Mouse (Mus musculus) heart, embryonic 11.5 days (tissue): ENCODE results near the gene Paxx. TPM values are rescaled to one million over a fixed set of nuclear protein-coding genes. Genes with fewer than 3 reads are reported as not detected.

ENCODE experiments used
- ATAC-seq: fragments of 200-750 bp; cut with Nextera tagmentation; replicated peaks from 2 replicates; pipeline ENCODE4 v1.8.0; 2017; ENCODE audit warnings: moderate library complexity; ENCODE audit not compliant: insufficient number of reproducible peaks, low FRiP score, low TSS enrichment
- H3K27ac ChIP-seq: fragments of 300-500 bp; sonication (generic); 2 replicates; pipeline ENCODE4 v1.5.1; 2014; ENCODE audit warnings: mild to moderate bottlenecking, low read depth, low read length
- H3K27me3 ChIP-seq: fragments of 300-500 bp; sonication (generic); 2 replicates; pipeline ENCODE4 v1.6.1; 2014; ENCODE audit warnings: mild to moderate bottlenecking, low read length, mixed read lengths; ENCODE audit not compliant: control insufficient read depth, insufficient read depth
- H3K36me3 ChIP-seq: fragments of 300-500 bp; sonication (generic); 2 replicates; pipeline ENCODE4 v1.6.1; 2014; ENCODE audit warnings: mild to moderate bottlenecking, low read length, moderate library complexity, mixed read lengths; ENCODE audit not compliant: control insufficient read depth, insufficient read depth
- H3K4me1 ChIP-seq: fragments of 300-500 bp; sonication (generic); 2 replicates; pipeline ENCODE4 v1.6.1; 2014; ENCODE audit warnings: low read length; ENCODE audit not compliant: control insufficient read depth, insufficient read depth
- H3K4me2 ChIP-seq: fragments of 300-500 bp; sonication (generic); 2 replicates; pipeline ENCODE4 v1.6.1; 2014; ENCODE audit warnings: mild to moderate bottlenecking, moderate library complexity
- H3K4me3 ChIP-seq: fragments of 300-500 bp; sonication (generic); 2 replicates; pipeline ENCODE4 v1.5.1; 2014; ENCODE audit warnings: low read depth, low read length
- H3K9ac ChIP-seq: fragments of 300-500 bp; sonication (generic); 2 replicates; pipeline ENCODE4 v1.6.1; 2014; ENCODE audit warnings: mild to moderate bottlenecking, low read depth, low read length, moderate library complexity
- H3K9me3 ChIP-seq: fragments of 300-500 bp; sonication (generic); replicated peaks from 2 replicates; pipeline ENCODE4 v1.6.1; 2016; ENCODE audit warnings: low read length; ENCODE audit not compliant: control insufficient read depth
- WGBS: fragments of 180-500 bp; shearing (Covaris S2); extraction: QIAGEN DNeasy Blood & Tissue Kit; methylation state at CpG from one replicate; pipeline ENCODE4 v1.1.7; 2014; ENCODE audit not compliant: insufficient replicate concordance; 5-methylcytosine and 5-hydroxymethylcytosine counted together
- polyA plus RNA-seq: library from polyadenylated mRNA; unstranded; fragments of >200 nt; fragmentation: Nextera tagmentation; extraction: Ambion mirVana; gene quantifications from 2 replicates; pipeline ENCODE4 v1.2.1, GENCODE M21; 2014

Gene Paxx
- polyA plus RNA-seq, 1 experiment from 2014 or later = 20.0 TPM

DNA sequence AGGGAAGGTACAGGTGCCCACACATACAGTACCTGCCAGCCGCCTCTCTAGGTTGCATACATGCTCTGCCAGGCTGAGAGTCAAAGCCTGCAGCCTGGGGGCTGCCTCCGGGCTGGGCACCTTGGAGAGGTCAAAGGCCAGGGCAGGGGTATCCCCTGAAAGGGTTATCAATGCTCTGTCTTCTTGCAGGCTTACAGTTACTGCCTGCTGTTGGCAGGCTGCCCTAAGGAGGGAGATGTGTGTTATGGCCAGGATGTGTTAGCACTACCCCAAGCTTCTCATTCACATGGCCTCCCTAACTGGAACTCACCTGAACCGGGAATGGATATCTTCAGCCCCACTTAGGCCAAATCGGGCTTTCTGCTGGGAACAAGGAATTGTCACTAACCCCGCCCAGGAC is 759 bp downstream of the Paxx start:
- Histone ChIP-seq H3K4me2 (peak overlapping the region; percentile 93), H3K4me1 (peaks cover 13% of the 10 kb centered on the region), H3K9me3 (no peaks in the 10 kb centered on the region), H3K36me3 (no peaks in the 10 kb centered on the region), H3K9ac (peak overlapping the region; percentile 83), H3K27ac (peak overlapping the region; percentile 88; the same call in 1 of the 2 replicates), H3K27me3 (no peaks in the 10 kb centered on the region), H3K4me3 (peak overlapping the region; percentile 79)
- ATAC-seq = no peak
- WGBS = 32% methylated on average over 5 of the region's 5 CpGs

DNA sequence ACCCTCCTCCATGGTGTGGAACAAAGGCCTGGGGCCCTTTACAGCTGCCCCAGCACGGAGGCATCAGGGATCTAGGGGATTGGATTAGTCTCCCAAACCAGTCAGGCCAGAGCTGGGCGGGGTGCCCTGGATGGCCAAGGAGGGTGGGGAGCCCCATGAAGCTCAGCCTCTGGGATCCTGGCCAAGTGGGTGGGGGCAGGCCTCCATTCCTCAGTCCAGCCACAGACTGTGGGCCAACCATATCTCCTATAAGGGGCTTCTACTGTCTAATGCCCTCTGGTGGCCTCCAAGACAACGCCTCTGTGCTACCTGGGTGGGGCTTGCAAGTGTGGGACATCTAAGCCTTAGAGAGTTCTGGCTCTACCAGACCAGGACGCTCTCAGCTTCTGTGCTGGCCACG is 2.0 kb downstream of the Paxx start:
- Histone ChIP-seq H3K4me2 (no peak overlapping the region), H3K9me3 (no peaks in the 10 kb centered on the region), H3K36me3 (no peaks in the 10 kb centered on the region), H3K27me3 (no peaks in the 10 kb centered on the region), H3K9ac (no peak overlapping the region), H3K27ac (no peak overlapping the region), H3K4me3 (no peak overlapping the region), H3K4me1 (peaks cover 13% of the 10 kb centered on the region)
- WGBS = 72% methylated on average over 5 of the region's 5 CpGs
- no peak for ATAC-seq

GRCm38 (mm10) chr2:25457022-25457896 is 3.6 kb downstream of the Paxx start:
- peaks cover 13% of the 10 kb centered on the region for H3K4me1 ChIP-seq
- ATAC-seq = no peak
- 76% methylated on average over 9 of the region's 9 CpGs for WGBS
- no peak overlapping the region for H3K4me2 ChIP-seq
- no peak overlapping the region for H3K9ac ChIP-seq
- H3K27me3 ChIP-seq = no peaks in the 10 kb centered on the region
- no peaks in the 10 kb centered on the region for H3K36me3 ChIP-seq
- H3K27ac ChIP-seq = no peak overlapping the region
- no peaks in the 10 kb centered on the region for H3K9me3 ChIP-seq
- H3K4me3 ChIP-seq = no peak overlapping the region

GRCm38 (mm10) chr2:25456205-25456953 is 4.5 kb downstream of the Paxx start, which contains the start of gene Clic3:
TSS of gene Clic3 (plus strand) at chr2:25456838.
- Histone ChIP-seq H3K4me1 (peaks cover 11% of the 10 kb centered on the region), H3K36me3 (no peaks in the 10 kb centered on the region), H3K9ac (no peak within 1 kb of the TSS), H3K9me3 (no peaks in the 10 kb centered on the region), H3K27ac (no peak within 1 kb of the TSS), H3K4me3 (no peak within 1 kb of the TSS), H3K27me3 (no peaks in the 10 kb centered on the region), H3K4me2 (no peak within 1 kb of the TSS)
- ATAC-seq = no peak
- 35% methylated on average over 14 of the region's 14 CpGs for WGBS

DNA sequence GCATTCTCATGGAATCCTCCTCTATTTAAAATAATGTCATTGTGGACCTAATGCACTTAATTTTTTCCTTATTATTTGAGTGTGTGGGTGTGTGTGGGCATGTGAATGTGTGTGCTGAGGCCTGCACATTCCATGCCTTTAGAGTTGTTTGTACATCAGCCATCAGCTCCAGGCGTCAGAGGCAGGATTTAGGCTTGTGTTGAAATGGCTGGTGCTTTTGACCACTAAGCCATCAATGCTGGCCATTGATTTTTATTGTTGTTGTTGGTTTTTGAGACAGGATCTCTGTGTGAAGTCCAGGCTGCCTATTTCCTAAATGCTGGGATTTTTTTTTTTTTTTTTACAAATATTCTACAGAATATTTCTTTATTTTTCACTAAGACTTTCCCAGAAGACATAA is 7.9 kb downstream of the Paxx start:
- Histone ChIP-seq H3K9ac (no peak overlapping the region), H3K4me2 (no peak overlapping the region), H3K4me3 (no peak overlapping the region), H3K27ac (no peak overlapping the region), H3K27me3 (no peaks in the 10 kb centered on the region), H3K36me3 (no peaks in the 10 kb centered on the region), H3K4me1 (no peaks in the 10 kb centered on the region), H3K9me3 (no peaks in the 10 kb centered on the region)
- 41% methylated on average over 1 of the region's 1 CpGs for WGBS
- ATAC-seq = no peak

- no peak for ATAC-seq
- 69% methylated on average over 8 of the region's 8 CpGs for WGBS
- H3K9ac ChIP-seq = no peak overlapping the region
- H3K4me3 ChIP-seq = no peak overlapping the region
- no peaks in the 10 kb centered on the region for H3K9me3 ChIP-seq
- H3K27ac ChIP-seq = no peak overlapping the region
- no peaks in the 10 kb centered on the region for H3K4me1 ChIP-seq
- H3K36me3 ChIP-seq = no peaks in the 10 kb centered on the region
- 0 out of 2 replicates have a peak, but pooled peaks cover 3% of the 10 kb centered on the region for H3K27me3 ChIP-seq
- no peak overlapping the region for H3K4me2 ChIP-seq
These were observed 9.8 kb downstream of the Paxx start for GRCm38 (mm10) chr2:25450853-25451647.

GRCm38 (mm10) chr2:25442682-25443081 is 18.2 kb downstream of the Paxx start:
- no peak overlapping the region for H3K4me2 ChIP-seq
- no peaks in the 10 kb centered on the region for H3K4me1 ChIP-seq
- no peak for ATAC-seq
- 84% methylated on average over 14 of the region's 14 CpGs for WGBS
- no peaks in the 10 kb centered on the region for H3K9me3 ChIP-seq
- no peak overlapping the region for H3K27ac ChIP-seq
- H3K9ac ChIP-seq = no peak overlapping the region
- 0 out of 2 replicates have a peak, but pooled peaks cover 4% of the 10 kb centered on the region for H3K27me3 ChIP-seq
- H3K4me3 ChIP-seq = no peak overlapping the region
- H3K36me3 ChIP-seq = no peaks in the 10 kb centered on the region

- ATAC-seq = no peak
- Histone ChIP-seq H3K27me3 (peaks cover 2% of the 10 kb centered on the region; the same call in 1 of the 2 replicates), H3K9ac (no peak overlapping the region), H3K27ac (no peak overlapping the region), H3K9me3 (no peaks in the 10 kb centered on the region), H3K4me1 (no peaks in the 10 kb centered on the region), H3K4me2 (no peak overlapping the region), H3K4me3 (no peak overlapping the region), H3K36me3 (no peaks in the 10 kb centered on the region)
- 78% methylated on average over 20 of the region's 20 CpGs for WGBS
These were observed 19.8 kb downstream of the Paxx start for GRCm38 (mm10) chr2:25441067-25441466.
